In the genomic region with DNA sequence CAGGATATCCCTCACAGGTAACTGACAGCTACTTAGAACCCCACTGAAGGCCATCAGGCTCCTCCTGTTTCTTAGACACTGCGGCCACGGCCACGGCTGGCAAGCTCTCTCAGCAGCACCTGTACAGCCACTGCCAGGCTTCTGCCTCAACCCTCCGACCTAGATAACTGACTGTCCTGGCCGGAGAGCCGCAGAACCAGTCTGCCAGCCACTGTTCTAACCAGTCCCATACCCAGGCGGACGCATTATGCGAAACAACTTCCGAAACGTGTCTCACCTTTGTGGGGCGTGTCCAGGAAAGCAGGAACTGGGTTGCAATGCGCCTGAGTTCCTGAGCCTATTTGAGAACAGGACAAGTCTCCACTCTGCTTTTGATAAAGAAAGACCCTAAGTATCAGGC, we compare ENCODE assay signal across 17 mouse cellular contexts. TPM values are rescaled to one million over a fixed set of nuclear protein-coding genes. Genes with fewer than 3 reads are reported as not detected.
DNase-seq lines count a peak whose midpoint lies in the region; ATAC-seq lines count a peak whose summit lies in the region.
"Had no signal": no experiment of that assay in that cellular context is flagged by ENCODE, and none has a peak within 500 bp of the region (broad histone marks: within the 10 kb centered on the region; RNA-seq: fewer than 3 reads in every experiment).

No protein-coding gene starts in this region.

- no peaks in the 10 kb centered on the region for H3K27me3 ChIP-seq in heart, embryonic 11.5 days (ENCODE audit: control insufficient read depth, insufficient read depth, low read length)
- H3K27me3 ChIP-seq in kidney, embryonic 15.5 days, result no peaks in the 10 kb centered on the region
- H3K27me3 ChIP-seq in kidney, embryonic 14.5 days (ENCODE audit: control insufficient read depth, insufficient read depth, low read length), result no peaks in the 10 kb centered on the region
- H3K27me3 ChIP-seq in embryonic facial prominence, embryonic 10.5 days (replicated peaks; ENCODE audit: low read depth, poor library complexity, severe bottlenecking), result no peaks in the 10 kb centered on the region
- no peaks in the 10 kb centered on the region for H3K27me3 ChIP-seq in liver, embryonic 15.5 days
- H3K27me3 ChIP-seq: forebrain, embryonic 12.5 days; hindbrain, embryonic 15.5 days; neural tube, embryonic 15.5 days had no signal

- intact Hi-C loops in heart, postnatal 36 days (cut with DNase I), result no loop called here

- no peak overlapping the region for H3K9ac ChIP-seq in heart, embryonic 11.5 days (ENCODE audit: low read depth, low read length)
- no peak overlapping the region for H3K9ac ChIP-seq in kidney, embryonic 15.5 days
- no peak overlapping the region for H3K9ac ChIP-seq in kidney, embryonic 14.5 days (ENCODE audit: low read depth, low read length)
- peak overlapping the region; percentile 38; the same call in 1 of the 2 replicates for H3K9ac ChIP-seq in liver, embryonic 15.5 days
- H3K9ac ChIP-seq: embryonic facial prominence, embryonic 12.5 days; forebrain, embryonic 12.5 days; hindbrain, embryonic 15.5 days; limb, embryonic 13.5 days; neural tube, embryonic 15.5 days had no signal

- no peak overlapping the region for H3K4me3 ChIP-seq in heart, embryonic 11.5 days (ENCODE audit: low read depth, low read length)
- no peak overlapping the region for H3K4me3 ChIP-seq in kidney, embryonic 15.5 days (replicated peaks)
- no peak overlapping the region for H3K4me3 ChIP-seq in kidney, embryonic 14.5 days (ENCODE audit: low read length)
- no peak overlapping the region for H3K4me3 ChIP-seq in embryonic facial prominence, embryonic 10.5 days
- no peak overlapping the region for H3K4me3 ChIP-seq in liver, embryonic 15.5 days (replicated peaks)
- H3K4me3 ChIP-seq: embryonic facial prominence, embryonic 12.5 days; forebrain, embryonic 12.5 days; hindbrain, embryonic 15.5 days; limb, embryonic 13.5 days; midbrain, embryonic 10.5 days; neural tube, embryonic 15.5 days had no signal

- no peak for ATAC-seq in heart, embryonic 11.5 days (replicated peaks; ENCODE audit: insufficient number of reproducible peaks, low FRiP score, low TSS enrichment)
- ATAC-seq in kidney, embryonic 15.5 days (replicated peaks; ENCODE audit: low FRiP score), result no peak
- no peak for ATAC-seq in kidney, embryonic 14.5 days (ENCODE audit: low FRiP score, low TSS enrichment)
- ATAC-seq in liver, embryonic 15.5 days (ENCODE audit: insufficient read depth), result no peak

- H3K9me3 ChIP-seq in heart, embryonic 11.5 days (replicated peaks; ENCODE audit: control insufficient read depth, low read length), result no peaks in the 10 kb centered on the region
- no peaks in the 10 kb centered on the region for H3K9me3 ChIP-seq in kidney, embryonic 15.5 days (replicated peaks)
- no peaks in the 10 kb centered on the region for H3K9me3 ChIP-seq in kidney, embryonic 14.5 days (ENCODE audit: control insufficient read depth, low read length)
- H3K9me3 ChIP-seq in embryonic facial prominence, embryonic 10.5 days, result no peaks in the 10 kb centered on the region
- no peaks in the 10 kb centered on the region for H3K9me3 ChIP-seq in liver, embryonic 15.5 days (replicated peaks)
- H3K9me3 ChIP-seq: embryonic facial prominence, embryonic 12.5 days; forebrain, embryonic 12.5 days; hindbrain, embryonic 15.5 days; limb, embryonic 13.5 days; midbrain, embryonic 10.5 days; neural tube, embryonic 15.5 days had no signal

- peaks cover 80% of the 10 kb centered on the region for H3K4me1 ChIP-seq in heart, embryonic 11.5 days (ENCODE audit: control insufficient read depth, insufficient read depth, low read length)
- H3K4me1 ChIP-seq in kidney, embryonic 15.5 days, result peaks cover 66% of the 10 kb centered on the region
- peaks cover 4% of the 10 kb centered on the region for H3K4me1 ChIP-seq in kidney, embryonic 14.5 days (ENCODE audit: control insufficient read depth, insufficient read depth, low read length)
- peaks cover 91% of the 10 kb centered on the region for H3K4me1 ChIP-seq in embryonic facial prominence, embryonic 10.5 days
- peaks cover 93% of the 10 kb centered on the region for H3K4me1 ChIP-seq in liver, embryonic 15.5 days (replicated peaks)

- 0 out of 2 replicates have a peak, but pooled peaks cover 3% of the 10 kb centered on the region for H3K36me3 ChIP-seq in heart, embryonic 11.5 days (ENCODE audit: control insufficient read depth, insufficient read depth, low read length)
- H3K36me3 ChIP-seq in kidney, embryonic 15.5 days, result peaks cover 11% of the 10 kb centered on the region; the same call in 1 of the 2 replicates
- no peaks in the 10 kb centered on the region for H3K36me3 ChIP-seq in kidney, embryonic 14.5 days (ENCODE audit: control insufficient read depth, insufficient read depth, low read length)
- peaks cover 19% of the 10 kb centered on the region for H3K36me3 ChIP-seq in embryonic facial prominence, embryonic 10.5 days (replicated peaks)
- peaks cover 16% of the 10 kb centered on the region for H3K36me3 ChIP-seq in liver, embryonic 15.5 days (replicated peaks)
- H3K36me3 ChIP-seq: hindbrain, embryonic 15.5 days; midbrain, embryonic 10.5 days; neural tube, embryonic 15.5 days had no signal

- peak overlapping the region; percentile 29; the same call in 1 of the 2 replicates for H3K27ac ChIP-seq in heart, embryonic 11.5 days (ENCODE audit: low read depth, low read length)
- H3K27ac ChIP-seq in kidney, embryonic 15.5 days, result 0 out of 2 replicates have a peak overlapping the region, but pooled peaks have one; percentile 1
- H3K27ac ChIP-seq in kidney, embryonic 14.5 days (ENCODE audit: low read depth, low read length), result no peak overlapping the region
- H3K27ac ChIP-seq in embryonic facial prominence, embryonic 10.5 days (replicated peaks), result peak overlapping the region; percentile 19
- H3K27ac ChIP-seq in liver, embryonic 15.5 days (replicated peaks), result peak overlapping the region; percentile 97
- H3K27ac ChIP-seq: embryonic facial prominence, embryonic 12.5 days; forebrain, embryonic 12.5 days; hindbrain, embryonic 15.5 days; limb, embryonic 13.5 days; midbrain, embryonic 10.5 days; neural tube, embryonic 15.5 days had no signal

- DNase-seq in heart, postnatal 36 days, result no peak
- no peak for DNase-seq in embryonic facial prominence, embryonic 10.5 days (ENCODE audit: low spot score)
- DNase-seq in cerebellum, postnatal 25 days, result no peak
- DNase-seq: cerebellum, adult 11 months; kidney, adult 18-20 months; right cerebral cortex, postnatal 4 days; thymus, adult 2 months had no signal

- H3K4me2 ChIP-seq in heart, embryonic 11.5 days, result no peak overlapping the region; the same call in 1 of the 2 replicates
- no peak overlapping the region for H3K4me2 ChIP-seq in kidney, embryonic 15.5 days
- H3K4me2 ChIP-seq in kidney, embryonic 14.5 days (replicated peaks; ENCODE audit: low read depth, low read length), result no peak overlapping the region
- H3K4me2 ChIP-seq in liver, embryonic 15.5 days, result peak overlapping the region; percentile 25
- H3K4me2 ChIP-seq: embryonic facial prominence, embryonic 12.5 days; forebrain, embryonic 12.5 days; hindbrain, embryonic 15.5 days; limb, embryonic 13.5 days; neural tube, embryonic 15.5 days had no signal

- 85% methylated on average over 13 of the region's 13 CpGs for WGBS in heart, embryonic 11.5 days (ENCODE audit: insufficient replicate concordance)
- WGBS in kidney, embryonic 15.5 days, result 78% methylated on average over 13 of the region's 13 CpGs
- WGBS in kidney, embryonic 14.5 days, result 83% methylated on average over 13 of the region's 13 CpGs
- WGBS in embryonic facial prominence, embryonic 10.5 days, result 83% methylated on average over 13 of the region's 13 CpGs
- 83% methylated on average over 13 of the region's 13 CpGs for WGBS in liver, embryonic 15.5 days (ENCODE audit: insufficient replicate concordance)

RNA-seq across cellular contexts. Expression of a gene that starts 50.0 kb away (rescaled TPM):
- 9.2 and 11.1 TPM in 2 replicates for polyA plus RNA-seq in heart, embryonic 11.5 days (2014; fragmentation: Nextera tagmentation; extraction: Ambion mirVana)
- total RNA-seq in heart, postnatal 36 days (2021), result 10 to 100 TPM; 24.2 to 40.9 TPM
- polyA plus RNA-seq in kidney, embryonic 15.5 days (2015; fragmentation: Nextera tagmentation; extraction: Ambion mirVana), result 3.8 and 4.9 TPM in 2 replicates
- 6.0 and 6.1 TPM in 2 replicates for polyA plus RNA-seq in kidney, embryonic 14.5 days (2014; fragmentation: Nextera tagmentation; extraction: Ambion mirVana)
- 3.9 and 4.9 TPM in 2 replicates for polyA plus RNA-seq in embryonic facial prominence, embryonic 10.5 days (2016; fragmentation: Nextera tagmentation; extraction: Ambion mirVana)
- polyA plus RNA-seq in liver, embryonic 15.5 days (2015; fragmentation: Nextera tagmentation; extraction: Ambion mirVana), result 2.9 and 3.9 TPM in 2 replicates
